Mouse (Mus musculus) liver, embryonic 11.5 days (tissue): ENCODE results near the gene Fat1. TPM values are rescaled to one million over a fixed set of nuclear protein-coding genes. Genes with fewer than 3 reads are reported as not detected.

ENCODE experiments used
- ATAC-seq: fragments of 200-750 bp; cut with Nextera tagmentation; replicated peaks from 2 replicates; pipeline ENCODE4 v1.8.0; 2017; ENCODE audit warnings: moderate number of reproducible peaks, mild to moderate bottlenecking, moderate TSS enrichment, moderate library complexity; ENCODE audit not compliant: low FRiP score
- DNase-seq: peaks from one replicate; pipeline ENCODE4 v3.0.0-alpha.2; 2017; ENCODE audit warnings: low spot score
- H3K27ac ChIP-seq: fragments of 300-500 bp; sonication (generic); 2 replicates; pipeline ENCODE4 v1.5.1; 2014; ENCODE audit warnings: mild to moderate bottlenecking, low read depth, low read length, control low read depth
- H3K27me3 ChIP-seq: fragments of 300-500 bp; sonication (generic); replicated peaks from 2 replicates; pipeline ENCODE4 v1.6.1; 2014; ENCODE audit warnings: low read length, mixed read lengths; ENCODE audit not compliant: control insufficient read depth, insufficient read depth
- H3K36me3 ChIP-seq: fragments of 300-500 bp; sonication (generic); 2 replicates; pipeline ENCODE4 v1.6.1; 2014; ENCODE audit warnings: mild to moderate bottlenecking, low read length, moderate library complexity, mixed read lengths; ENCODE audit not compliant: control insufficient read depth, insufficient read depth
- H3K4me1 ChIP-seq: fragments of 300-500 bp; sonication (generic); replicated peaks from 2 replicates; pipeline ENCODE4 v1.6.1; 2014; ENCODE audit warnings: low read length, mixed read lengths; ENCODE audit not compliant: control insufficient read depth, insufficient read depth
- H3K4me2 ChIP-seq: fragments of 300-500 bp; sonication (generic); 2 replicates; pipeline ENCODE4 v1.6.1; 2014; ENCODE audit warnings: mild to moderate bottlenecking, control low read depth, moderate library complexity
- H3K4me3 ChIP-seq: fragments of 300-500 bp; sonication (generic); 2 replicates; pipeline ENCODE4 v1.5.1; 2014; ENCODE audit warnings: low read depth, low read length, control low read depth
- H3K9ac ChIP-seq: fragments of 300-500 bp; sonication (generic); 2 replicates; pipeline ENCODE4 v1.6.1; 2014; ENCODE audit warnings: low read depth, low read length, control low read depth
- H3K9me3 ChIP-seq: fragments of 300-500 bp; sonication (generic); 2 replicates; pipeline ENCODE4 v1.6.1; 2016; ENCODE audit warnings: low read length, inconsistent platforms, mixed read lengths; ENCODE audit not compliant: control insufficient read depth
- WGBS: fragments of 180-500 bp; shearing (Covaris S2); extraction: QIAGEN DNeasy Blood & Tissue Kit; methylation state at CpG from one replicate; pipeline ENCODE4 v1.1.7; 2014; 5-methylcytosine and 5-hydroxymethylcytosine counted together
- polyA plus RNA-seq: library from polyadenylated mRNA; unstranded; fragments of >200 nt; fragmentation: Nextera tagmentation; extraction: Ambion mirVana; gene quantifications from 2 replicates; pipeline ENCODE4 v1.2.1, GENCODE M21; 2014

The Fat1 gene
- polyA plus RNA-seq, 1 experiment from 2014 or later: 7.8 TPM

DNA sequence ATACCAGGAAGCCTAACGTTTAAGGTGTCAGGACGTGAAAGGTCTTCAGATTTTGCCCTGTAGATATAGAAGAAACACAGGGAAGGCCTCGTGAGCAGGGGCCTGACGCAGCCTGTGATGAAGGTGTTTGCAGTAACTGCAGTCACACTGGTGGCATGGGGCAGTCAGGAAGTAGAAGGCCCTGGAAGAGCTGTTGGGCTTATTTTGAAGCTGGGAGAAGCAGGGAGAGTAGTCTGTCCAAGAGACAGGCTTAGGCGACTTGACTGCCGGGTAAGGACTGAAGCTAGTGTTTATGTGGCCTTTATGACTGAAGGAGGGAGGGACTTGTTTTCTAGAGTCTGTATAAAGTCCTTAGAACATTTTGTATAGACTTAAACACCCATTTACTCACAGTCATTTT lies 57.4 kb downstream of the Fat1 start:
- 70% methylated on average over 6 of the region's 6 CpGs for WGBS
- Histone ChIP-seq H3K9ac (no peak overlapping the region), H3K4me1 (no peaks in the 10 kb centered on the region), H3K9me3 (no peaks in the 10 kb centered on the region), H3K4me2 (no peak overlapping the region), H3K4me3 (no peak overlapping the region), H3K36me3 (peaks cover 2% of the 10 kb centered on the region; the same call in 1 of the 2 replicates), H3K27me3 (peaks cover 8% of the 10 kb centered on the region; the same call in 1 of the 2 replicates), H3K27ac (no peak overlapping the region)
- DNase-seq: no peak
- ATAC-seq: no peak

DNA sequence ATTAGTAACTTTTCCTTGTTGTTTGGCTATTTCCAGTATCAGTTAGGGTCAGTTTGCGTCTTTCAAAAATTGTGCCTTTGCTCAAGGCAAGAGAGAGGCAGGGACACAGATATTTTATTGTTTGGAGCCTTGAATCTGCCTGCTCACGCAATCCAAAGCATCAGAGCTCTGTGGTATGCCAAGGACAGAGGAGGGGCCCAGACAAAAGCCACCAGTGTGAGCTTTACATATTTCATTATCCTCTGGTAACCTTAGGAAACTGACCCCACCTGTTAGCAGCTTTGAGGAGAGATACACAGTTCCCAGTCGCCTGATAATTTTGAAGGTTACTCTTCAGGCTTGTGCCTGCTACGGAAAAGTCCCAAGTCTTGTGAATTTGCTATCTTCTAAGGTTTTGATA lies 58.1 kb downstream of the Fat1 start:
- ATAC-seq (no peak), DNase-seq (no peak)
- Histone ChIP-seq H3K9me3 (no peaks in the 10 kb centered on the region), H3K27ac (no peak overlapping the region), H3K4me1 (no peaks in the 10 kb centered on the region), H3K27me3 (peaks cover 8% of the 10 kb centered on the region; the same call in 1 of the 2 replicates), H3K9ac (no peak overlapping the region), H3K4me2 (no peak overlapping the region), H3K36me3 (peaks cover 2% of the 10 kb centered on the region; the same call in 1 of the 2 replicates), H3K4me3 (no peak overlapping the region)
- 66% methylated on average over 4 of the region's 4 CpGs for WGBS

DNA sequence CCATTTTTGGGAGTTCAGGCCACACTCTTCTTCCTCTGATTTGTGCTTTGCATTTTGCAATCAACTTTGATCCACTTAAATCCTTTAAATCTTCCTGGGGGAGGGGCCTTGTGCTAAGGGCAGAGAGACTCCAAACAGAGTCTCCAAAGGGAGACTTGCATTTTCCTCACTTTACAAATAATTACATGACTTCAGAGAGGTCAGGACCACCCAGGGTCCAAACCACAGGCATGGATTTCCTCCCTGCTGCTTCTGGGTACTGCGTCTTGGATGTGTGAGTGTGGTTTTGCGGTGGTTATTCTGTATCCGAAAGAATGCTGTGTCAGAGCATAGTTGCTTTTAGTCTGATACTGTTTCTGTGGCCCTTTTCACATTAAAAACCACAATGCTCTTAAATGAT lies 61.2 kb downstream of the Fat1 start:
- 44% methylated on average over 3 of the region's 3 CpGs for WGBS
- H3K4me1 ChIP-seq: no peaks in the 10 kb centered on the region; the same call in 1 of the 2 replicates
- no peak for DNase-seq

DNA sequence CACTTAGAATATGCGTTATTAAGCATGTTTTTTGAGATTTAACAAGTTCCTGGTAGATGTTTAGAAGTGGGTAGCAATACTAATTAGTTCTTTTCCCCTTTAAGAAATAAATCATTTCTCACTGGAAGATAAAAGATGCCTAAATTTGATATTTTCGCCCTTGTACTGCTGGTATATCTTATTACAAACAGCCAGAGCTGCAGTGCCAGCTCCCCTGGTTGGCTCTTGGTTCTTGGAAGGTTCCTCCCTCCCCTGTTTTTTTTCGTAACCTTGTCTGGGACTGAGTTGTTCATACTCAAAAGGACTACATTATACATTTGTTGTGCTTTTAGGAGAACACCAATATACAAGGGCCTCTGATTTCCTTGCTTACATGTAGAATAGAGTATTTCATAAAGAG lies 62.1 kb downstream of the Fat1 start:
- H3K4me3 ChIP-seq: no peak overlapping the region
- peaks cover 3% of the 10 kb centered on the region for H3K4me1 ChIP-seq
- no peak overlapping the region for H3K27ac ChIP-seq
- no peak for ATAC-seq
- H3K9me3 ChIP-seq: no peaks in the 10 kb centered on the region
- H3K4me2 ChIP-seq: no peak overlapping the region
- no peak overlapping the region for H3K9ac ChIP-seq
- no peak for DNase-seq
- 77% methylated on average over 3 of the region's 3 CpGs for WGBS
- H3K36me3 ChIP-seq: no peaks in the 10 kb centered on the region
- H3K27me3 ChIP-seq: peaks cover 3% of the 10 kb centered on the region; the same call in 1 of the 2 replicates

More for the DNA sequence above, 61.2 kb downstream of the Fat1 start:
- ATAC-seq: no peak
- H3K9ac ChIP-seq: no peak overlapping the region
- no peak overlapping the region for H3K4me3 ChIP-seq
- H3K4me2 ChIP-seq: no peak overlapping the region
- no peak overlapping the region for H3K27ac ChIP-seq
- no peaks in the 10 kb centered on the region for H3K36me3 ChIP-seq
- no peaks in the 10 kb centered on the region for H3K9me3 ChIP-seq
- H3K27me3 ChIP-seq: peaks cover 3% of the 10 kb centered on the region; the same call in 1 of the 2 replicates

DNA sequence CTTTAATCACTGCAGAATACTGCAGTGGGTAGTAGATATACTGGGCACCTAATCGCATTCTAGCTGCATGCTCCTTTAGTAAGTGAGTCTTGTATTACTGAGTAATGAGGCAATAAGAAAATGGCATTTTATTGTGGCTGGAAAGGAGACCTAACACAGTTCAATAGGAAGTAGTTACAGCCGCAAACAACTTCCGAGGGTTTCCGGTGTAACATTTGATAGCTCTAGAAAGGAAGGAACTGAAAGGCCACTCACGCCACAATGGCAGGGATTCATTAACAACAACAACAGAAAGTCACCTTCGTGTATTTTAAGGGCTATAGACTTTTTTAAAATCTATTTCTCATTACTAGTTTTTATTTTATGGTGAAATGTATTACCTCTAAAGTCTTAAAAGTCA lies 62.6 kb downstream of the Fat1 start:
- H3K4me3 ChIP-seq: no peak overlapping the region

DNA sequence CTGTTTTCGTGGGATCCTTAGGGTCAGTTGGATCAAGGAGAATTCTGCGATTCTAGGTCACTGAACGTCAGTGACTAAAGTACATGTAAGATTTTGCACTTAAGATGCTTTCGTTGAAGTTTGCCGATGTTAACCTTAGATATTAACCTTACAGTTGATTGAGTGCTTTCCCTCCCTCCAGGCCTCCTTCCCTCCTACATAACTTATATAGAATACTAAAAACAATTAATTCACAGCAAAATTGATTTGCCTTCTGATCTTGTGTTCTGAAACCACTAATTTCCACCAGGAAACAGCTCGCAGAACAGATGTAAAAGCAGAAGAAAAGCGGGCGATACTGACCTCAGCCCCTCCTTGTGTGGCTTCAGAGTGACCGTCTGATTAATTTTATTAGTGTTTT lies 63.0 kb downstream of the Fat1 start:
- Histone ChIP-seq H3K36me3 (no peaks in the 10 kb centered on the region), H3K27ac (no peak overlapping the region), H3K4me1 (peaks cover 3% of the 10 kb centered on the region), H3K9me3 (no peaks in the 10 kb centered on the region), H3K4me3 (no peak overlapping the region), H3K9ac (no peak overlapping the region), H3K4me2 (no peak overlapping the region), H3K27me3 (no peaks in the 10 kb centered on the region)
- ATAC-seq (no peak), DNase-seq (no peak)
- WGBS: 74% methylated on average over 9 of the region's 9 CpGs

More for the DNA sequence above, 62.6 kb downstream of the Fat1 start:
- no peak overlapping the region for H3K4me2 ChIP-seq
- no peak overlapping the region for H3K9ac ChIP-seq
- no peaks in the 10 kb centered on the region for H3K36me3 ChIP-seq
- H3K27ac ChIP-seq: no peak overlapping the region
- no peaks in the 10 kb centered on the region for H3K9me3 ChIP-seq
- 60% methylated on average over 6 of the region's 6 CpGs for WGBS
- H3K4me1 ChIP-seq: peaks cover 3% of the 10 kb centered on the region
- DNase-seq (no peak), ATAC-seq (no peak)
- H3K27me3 ChIP-seq: no peaks in the 10 kb centered on the region

DNA sequence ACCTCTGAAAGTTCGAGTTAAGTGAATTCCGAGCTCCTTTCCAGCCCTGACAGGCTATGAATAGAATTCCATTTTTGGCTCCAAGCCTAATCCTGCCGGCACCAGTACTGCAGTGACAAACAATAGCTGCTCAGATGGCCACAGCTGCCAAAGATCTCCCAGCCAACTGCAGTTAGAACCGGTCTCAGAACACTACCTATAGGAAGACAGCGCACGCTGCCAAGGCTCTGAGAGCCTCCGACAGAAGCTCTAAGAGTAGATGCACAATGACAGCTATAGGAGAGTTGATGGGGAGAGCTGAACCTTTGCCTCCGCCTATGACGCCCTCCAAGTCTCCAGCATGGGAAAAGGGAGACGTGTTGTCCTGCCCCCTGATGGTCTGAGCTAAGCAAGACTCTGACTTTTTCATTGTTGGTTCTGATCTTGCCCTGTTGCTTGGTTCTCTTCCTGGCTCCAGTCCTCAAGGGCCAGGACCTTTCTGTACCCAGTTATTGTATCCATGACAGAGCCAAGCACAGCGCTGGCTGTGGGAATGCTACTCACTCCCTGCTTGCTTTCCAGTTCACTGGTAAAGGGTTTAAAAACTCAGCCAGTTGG lies 63.5 kb downstream of the Fat1 start:
- H3K36me3 ChIP-seq: no peaks in the 10 kb centered on the region
- no peak overlapping the region for H3K27ac ChIP-seq
- H3K9me3 ChIP-seq: no peaks in the 10 kb centered on the region
- H3K4me1 ChIP-seq: peaks cover 7% of the 10 kb centered on the region
- H3K4me2 ChIP-seq: no peak overlapping the region
- no peak overlapping the region for H3K9ac ChIP-seq
- 69% methylated on average over 11 of the region's 11 CpGs for WGBS
- DNase-seq: no peak
- no peak for ATAC-seq
- H3K4me3 ChIP-seq: no peak overlapping the region
- no peaks in the 10 kb centered on the region for H3K27me3 ChIP-seq

DNA sequence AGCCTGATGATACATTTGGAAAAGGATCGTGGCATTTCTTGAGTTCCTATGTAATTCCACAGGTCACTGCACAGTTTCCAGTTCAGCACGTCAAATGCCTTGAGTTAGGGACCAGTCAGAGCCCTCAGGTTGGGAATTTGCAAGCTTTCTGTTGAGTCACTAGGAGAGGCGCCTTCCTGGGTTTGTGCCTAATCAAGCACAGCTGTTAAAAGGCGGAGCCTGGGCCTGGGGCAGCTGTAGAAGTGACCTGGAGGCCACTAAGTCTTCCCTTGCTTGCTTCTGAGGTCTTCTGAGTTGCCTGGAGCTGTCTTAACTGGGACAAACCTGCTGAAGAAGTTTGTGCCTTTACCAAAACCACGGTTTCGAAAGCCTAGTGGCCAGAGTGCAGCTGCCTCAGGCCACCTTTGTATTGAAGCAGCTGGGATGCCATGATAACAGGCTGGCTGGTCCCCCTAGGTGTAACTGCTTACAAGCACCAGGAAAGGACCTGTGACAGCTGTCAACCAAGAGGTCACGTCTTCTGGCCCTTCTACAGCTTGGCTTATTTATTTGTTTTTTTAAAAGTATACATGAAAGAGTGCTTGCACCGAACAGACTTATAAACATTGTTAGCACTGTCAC lies 66.4 kb downstream of the Fat1 start:
- no peaks in the 10 kb centered on the region for H3K36me3 ChIP-seq
- H3K9me3 ChIP-seq: no peaks in the 10 kb centered on the region
- H3K9ac ChIP-seq: no peak overlapping the region
- DNase-seq (no peak), ATAC-seq (peak; percentile 53; the same call in 1 of the 2 replicates)
- H3K4me1 ChIP-seq: peaks cover 14% of the 10 kb centered on the region
- no peaks in the 10 kb centered on the region for H3K27me3 ChIP-seq
- no peak overlapping the region for H3K27ac ChIP-seq
- 42% methylated on average over 8 of the region's 8 CpGs for WGBS
- H3K4me3 ChIP-seq: no peak overlapping the region
- H3K4me2 ChIP-seq: no peak overlapping the region

DNA sequence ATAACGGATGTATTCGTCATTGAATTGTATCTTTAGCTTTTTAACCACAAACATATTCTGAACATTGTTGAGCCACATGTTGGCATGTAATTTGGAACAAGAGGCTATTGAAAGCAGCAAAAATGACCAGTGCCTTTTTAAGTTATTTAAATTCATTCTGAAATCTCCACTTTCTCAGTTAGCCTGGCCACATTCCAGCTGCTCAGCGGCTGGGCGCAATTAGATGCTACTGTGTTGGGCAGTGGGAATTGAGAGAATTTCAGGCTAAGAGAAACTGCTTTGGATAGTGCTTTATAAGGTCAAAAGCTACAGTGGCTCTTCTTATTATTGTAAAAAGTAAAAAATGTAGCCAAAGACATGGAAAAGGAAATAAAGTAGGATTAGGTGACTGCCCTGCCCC lies 67.4 kb downstream of the Fat1 start:
- DNase-seq (no peak), ATAC-seq (no peak)
- Histone ChIP-seq H3K9me3 (no peaks in the 10 kb centered on the region), H3K4me1 (peaks cover 14% of the 10 kb centered on the region), H3K27me3 (no peaks in the 10 kb centered on the region), H3K4me3 (no peak overlapping the region), H3K9ac (no peak overlapping the region), H3K4me2 (no peak overlapping the region), H3K27ac (no peak overlapping the region), H3K36me3 (no peaks in the 10 kb centered on the region)
- 85% methylated on average over 4 of the region's 4 CpGs for WGBS
